Mouse (Mus musculus) MEL (cell line): ENCODE measurements at regions not wholly inside any gene's neighbourhood (a gene's known extent, or its start where the extent isn't known, plus 50 kb on each side); places are given as distances from the start of the nearest gene placed in this dataset.

Source experiments
- DNase-seq: peaks from one replicate; pipeline ENCODE4 v3.0.0; 2011; ENCODE audit warnings: low read depth, low spot score
- H3K27ac ChIP-seq: 2 replicates; pipeline ENCODE4 v1.5.1; 2012; ENCODE audit warnings: low read depth, mild to moderate bottlenecking, control low read depth, low read length, moderate library complexity; ENCODE audit not compliant: control insufficient read depth
- H3K27me3 ChIP-seq, 2 experiments: fragments of 150-350 bp in 1 of 2; sonication (generic) in 1 of 2; 2 replicates each; pipeline ENCODE4 v1.6.1; 2012; ENCODE audit warnings: low read length in 2 of 2, mild to moderate bottlenecking in 2 of 2, improper control_type of control experiment in 1 of 2, moderate library complexity in 1 of 2; ENCODE audit not compliant: insufficient read depth in 2 of 2, control insufficient read depth in 1 of 2
- H3K36me3 ChIP-seq, 2 experiments: 2 replicates each; pipeline ENCODE4 v1.6.1; 2012 to 2014; ENCODE audit warnings: low read length in 2 of 2, improper control_type of control experiment in 1 of 2, inconsistent platforms in 1 of 2, mild to moderate bottlenecking in 1 of 2; ENCODE audit not compliant: insufficient read depth in 2 of 2, control insufficient read depth in 1 of 2
- H3K4me1 ChIP-seq, 2 experiments: fragments of 150-350 bp in 1 of 2; sonication (generic) in 1 of 2; 2 replicates each; pipeline ENCODE4 v1.6.1; 2012; ENCODE audit warnings: low read length in 2 of 2, improper control_type of control experiment in 1 of 2, mild to moderate bottlenecking in 1 of 2; ENCODE audit not compliant: insufficient read depth in 2 of 2, control insufficient read depth in 1 of 2
- H3K4me3 ChIP-seq, 2 experiments: fragments of 150-350 bp in 1 of 2; sonication (generic) in 1 of 2; 2 replicates each; pipeline ENCODE4 v1.5.1; 2012; ENCODE audit warnings: low read depth in 2 of 2, low read length in 2 of 2, mild to moderate bottlenecking in 2 of 2, moderate library complexity in 2 of 2, control low read depth in 1 of 2, improper control_type of control experiment in 1 of 2; ENCODE audit not compliant: control insufficient read depth in 1 of 2, insufficient read depth in 1 of 2
- H3K79me2 ChIP-seq: 2 replicates; pipeline ENCODE4 v1.6.1; 2012; ENCODE audit warnings: mild to moderate bottlenecking, low read length, moderate library complexity; ENCODE audit not compliant: control insufficient read depth, poor library complexity, insufficient read depth
- H3K9ac ChIP-seq: 2 replicates; pipeline ENCODE4 v1.6.1; 2012; ENCODE audit warnings: low read depth, mild to moderate bottlenecking, control low read depth, low read length, moderate library complexity; ENCODE audit not compliant: control insufficient read depth, poor library complexity, severe bottlenecking
- H3K9me3 ChIP-seq: fragments of 150-350 bp; sonication (generic); replicated peaks from 2 replicates; pipeline ENCODE4 v1.6.1; 2012; ENCODE audit warnings: mild to moderate bottlenecking, low read length, improper control_type of control experiment, moderate library complexity; ENCODE audit not compliant: insufficient read depth
- E2F4 ChIP-seq: IDR thresholded peaks from 2 replicates; pipeline ENCODE4 v1.6.1; 2011; ENCODE audit warnings: low read depth, low read length, improper control_type of control experiment, borderline replicate concordance
- ELF1 ChIP-seq: IDR thresholded peaks from 2 replicates; pipeline ENCODE4 v1.6.1; 2014; ENCODE audit warnings: low read depth, mild to moderate bottlenecking, inconsistent platforms, low read length, improper control_type of control experiment, moderate library complexity
- EP300 ChIP-seq, 2 experiments: IDR thresholded peaks; 2 replicates each; pipeline ENCODE4 v1.6.1; 2011; ENCODE audit warnings: improper control_type of control experiment in 2 of 2, low read length in 2 of 2, low read depth in 1 of 2, mild to moderate bottlenecking in 1 of 2
- ETS1 ChIP-seq: IDR thresholded peaks from 2 replicates; pipeline ENCODE4 v1.6.1; 2012; ENCODE audit warnings: low read depth, mild to moderate bottlenecking, inconsistent platforms, low read length, improper control_type of control experiment, moderate library complexity
- GABPA ChIP-seq: IDR thresholded peaks from 2 replicates; pipeline ENCODE4 v1.6.1; 2012; ENCODE audit warnings: low read depth, mild to moderate bottlenecking, inconsistent platforms, low read length, improper control_type of control experiment, moderate library complexity
- MAZ ChIP-seq: IDR thresholded peaks from 2 replicates; pipeline ENCODE4 v1.6.1; 2012; ENCODE audit warnings: low read depth, mild to moderate bottlenecking, inconsistent platforms, low read length, improper control_type of control experiment
- MEF2A ChIP-seq: IDR thresholded peaks from 2 replicates; pipeline ENCODE4 v1.6.1; 2014; ENCODE audit warnings: low read depth, mild to moderate bottlenecking, inconsistent platforms, low read length, improper control_type of control experiment; ENCODE audit not compliant: poor library complexity, insufficient replicate concordance, severe bottlenecking; ENCODE audit errors: extremely low read depth
- MXI1 ChIP-seq: IDR thresholded peaks from 2 replicates; pipeline ENCODE4 v1.6.1; 2011; ENCODE audit warnings: mild to moderate bottlenecking, low read depth, low read length, improper control_type of control experiment
- MYB ChIP-seq: IDR thresholded peaks from 2 replicates; pipeline ENCODE4 v1.6.1; 2011; ENCODE audit warnings: mild to moderate bottlenecking, low read depth, low read length, improper control_type of control experiment
- MYC ChIP-seq: IDR thresholded peaks from 2 replicates; pipeline ENCODE4 v1.6.1; 2011; ENCODE audit warnings: low read depth, mild to moderate bottlenecking, low read length, improper control_type of control experiment, moderate library complexity
- NELFE ChIP-seq: IDR thresholded peaks from 2 replicates; pipeline ENCODE4 v1.6.1; 2011; ENCODE audit warnings: low read depth, low read length, improper control_type of control experiment
- NRF1 ChIP-seq: IDR thresholded peaks from 2 replicates; pipeline ENCODE4 v1.6.1; 2014; ENCODE audit warnings: low read depth, mild to moderate bottlenecking, inconsistent platforms, low read length, improper control_type of control experiment, moderate library complexity; ENCODE audit not compliant: poor library complexity, insufficient read depth, severe bottlenecking
- RCOR1 ChIP-seq: IDR thresholded peaks from 2 replicates; pipeline ENCODE4 v1.6.1; 2012; ENCODE audit warnings: low read depth, mild to moderate bottlenecking, inconsistent platforms, low read length, improper control_type of control experiment
- SIN3A ChIP-seq: IDR thresholded peaks from 2 replicates; pipeline ENCODE4 v1.6.1; 2012; ENCODE audit warnings: low read length, improper control_type of control experiment, inconsistent platforms
- TAL1 ChIP-seq: IDR thresholded peaks from 2 replicates; pipeline ENCODE4 v1.6.1; 2012; ENCODE audit warnings: mild to moderate bottlenecking, inconsistent platforms, low read length, moderate library complexity, mixed read lengths
- TBP ChIP-seq: IDR thresholded peaks from 2 replicates; pipeline ENCODE4 v1.8.0; 2011; ENCODE audit warnings: low read depth, low read length, improper control_type of control experiment
- TCF12 ChIP-seq: IDR thresholded peaks from 2 replicates; pipeline ENCODE4 v1.6.1; 2014; ENCODE audit warnings: low read depth, mild to moderate bottlenecking, inconsistent platforms, low read length, improper control_type of control experiment, moderate library complexity
- UBTF ChIP-seq: IDR thresholded peaks from 2 replicates; pipeline ENCODE4 v1.6.1; 2012; ENCODE audit warnings: low read depth, mild to moderate bottlenecking, inconsistent platforms, low read length, improper control_type of control experiment, moderate library complexity, borderline replicate concordance; ENCODE audit not compliant: insufficient read depth
- USF1 ChIP-seq: IDR thresholded peaks from 2 replicates; pipeline ENCODE4 v1.6.1; 2014; ENCODE audit warnings: low read depth, mild to moderate bottlenecking, inconsistent platforms, low read length, improper control_type of control experiment, moderate library complexity
- ZC3H11A ChIP-seq: IDR thresholded peaks from 2 replicates; pipeline ENCODE4 v1.6.1; 2012; ENCODE audit warnings: low read depth, mild to moderate bottlenecking, inconsistent platforms, low read length, improper control_type of control experiment
- ZNF384 ChIP-seq: IDR thresholded peaks from 2 replicates; pipeline ENCODE4 v1.6.1; 2012; ENCODE audit warnings: low read depth, mild to moderate bottlenecking, inconsistent platforms, low read length, improper control_type of control experiment

- DNase-seq: peak; percentile 6
- H3K79me2 ChIP-seq: no peaks in the 10 kb centered on the region
- no peaks in the 10 kb centered on the region for H3K4me1 ChIP-seq
- no peaks in the 10 kb centered on the region for H3K27me3 ChIP-seq
- H3K27ac ChIP-seq: no peak overlapping the region
- H3K4me3 ChIP-seq: no peak overlapping the region
- TF ChIP-seq ZNF384 (peak; percentile 34; the same call in 1 of the 2 replicates), MEF2A (no peak)
- H3K9me3 ChIP-seq: no peaks in the 10 kb centered on the region
- no peak overlapping the region for H3K9ac ChIP-seq
- H3K36me3 ChIP-seq: no peaks in the 10 kb centered on the region
These were observed 822.7 kb downstream of the Dnah5 start for GRCm38 (mm10) chr15:29026219-29026618.

- DNase-seq: no peak
- Histone ChIP-seq H3K79me2 (no peaks in the 10 kb centered on the region), H3K4me1 (no peaks in the 10 kb centered on the region), H3K27me3 (no peaks in the 10 kb centered on the region), H3K4me3 (no peak overlapping the region), H3K9ac (no peak overlapping the region), H3K36me3 (no peaks in the 10 kb centered on the region), H3K27ac (no peak overlapping the region), H3K9me3 (no peaks in the 10 kb centered on the region)
- TF ChIP-seq NELFE: no peak
- no peak for TF ChIP-seq USF1
- TF ChIP-seq GABPA: no peak
- no peak for TF ChIP-seq RCOR1
- no peak for TF ChIP-seq MAZ
- TF ChIP-seq SIN3A: no peak
- no peak for TF ChIP-seq ELF1
- TF ChIP-seq MXI1: no peak
- TF ChIP-seq TCF12: no peak
- TF ChIP-seq EP300 (IDR thresholded peaks at IDR 0.05; ENCODE audit: low read depth in 1 of 2, low read length in 2 of 2): no peak
- TF ChIP-seq ZNF384: no peak
- no peak for TF ChIP-seq ZC3H11A
- no peak for TF ChIP-seq ETS1
- TF ChIP-seq TAL1: no peak
- no peak for TF ChIP-seq UBTF
- TF ChIP-seq E2F4: no peak
- TF ChIP-seq MYB: no peak
- TF ChIP-seq NRF1: no peak
- TF ChIP-seq MYC: no peak
- no peak for TF ChIP-seq TBP
These were observed 835.4 kb downstream of the Dnah5 start for GRCm38 (mm10) chr15:29038903-29039302.
